Mouse (Mus musculus) liver, embryonic 12.5 days (tissue): Measurements from ENCODE around the gene Zcchc4. TPM values are rescaled to one million over a fixed set of nuclear protein-coding genes. Genes with fewer than 3 reads are reported as not detected.
"Not testable (repeated sequence)": the region's sequence is repeated elsewhere in the genome, so short reads cannot be mapped to it uniquely, and the experiment has no call there.

Experiments used
- ATAC-seq: fragments of 200-750 bp; cut with Nextera tagmentation; 2 replicates; pipeline ENCODE4 v1.8.0; 2017; ENCODE audit warnings: moderate number of reproducible peaks, mild to moderate bottlenecking, moderate library complexity
- H3K27ac ChIP-seq: fragments of 300-500 bp; sonication (generic); 2 replicates; pipeline ENCODE4 v1.5.1; 2016; ENCODE audit warnings: mild to moderate bottlenecking
- H3K27me3 ChIP-seq: fragments of 300-500 bp; sonication (generic); replicated peaks from 2 replicates; pipeline ENCODE4 v1.6.1; 2016; ENCODE audit warnings: mild to moderate bottlenecking, moderate library complexity
- H3K36me3 ChIP-seq: fragments of 300-500 bp; sonication (generic); 2 replicates; pipeline ENCODE4 v1.6.1; 2016; ENCODE audit warnings: mild to moderate bottlenecking, moderate library complexity
- H3K4me1 ChIP-seq: fragments of 300-500 bp; sonication (generic); 2 replicates; pipeline ENCODE4 v1.6.1; 2016
- H3K4me2 ChIP-seq: fragments of 300-500 bp; sonication (generic); 2 replicates; pipeline ENCODE4 v1.6.1; 2016; ENCODE audit warnings: mild to moderate bottlenecking, moderate library complexity
- H3K4me3 ChIP-seq: fragments of 300-500 bp; sonication (generic); 2 replicates; pipeline ENCODE4 v1.5.1; 2016; ENCODE audit warnings: mild to moderate bottlenecking, moderate library complexity
- H3K9ac ChIP-seq: fragments of 300-500 bp; sonication (generic); 2 replicates; pipeline ENCODE4 v1.6.1; 2016; ENCODE audit warnings: mild to moderate bottlenecking, moderate library complexity
- H3K9me3 ChIP-seq: fragments of 300-500 bp; sonication (generic); replicated peaks from 2 replicates; pipeline ENCODE4 v1.6.1; 2016; ENCODE audit warnings: mild to moderate bottlenecking, moderate library complexity
- WGBS: fragments of 180-500 bp; shearing (Covaris S2); methylation state at CpG from one replicate; pipeline ENCODE4 v1.1.7; 2016; ENCODE audit not compliant: insufficient replicate concordance; 5-methylcytosine and 5-hydroxymethylcytosine counted together
- polyA plus RNA-seq: library from polyadenylated mRNA; unstranded; fragments of >200 nt; fragmentation: Nextera tagmentation; extraction: Ambion mirVana; gene quantifications from 2 replicates; pipeline ENCODE4 v1.2.1, GENCODE M21; 2016

The Zcchc4 gene
- polyA plus RNA-seq, 1 experiment from 2014 or later: 11.9 TPM

- H3K27me3 ChIP-seq: no peaks in the 10 kb centered on the region
- no peaks in the 10 kb centered on the region for H3K9me3 ChIP-seq
- H3K27ac ChIP-seq: no peak overlapping the region
- no peak overlapping the region for H3K4me2 ChIP-seq
- H3K4me3 ChIP-seq: no peak overlapping the region
- H3K36me3 ChIP-seq: peaks cover 46% of the 10 kb centered on the region
- ATAC-seq: no peak
- no peak overlapping the region for H3K9ac ChIP-seq
- no peaks in the 10 kb centered on the region for H3K4me1 ChIP-seq
- 84% methylated on average over 6 of the region's 6 CpGs for WGBS
Measured at GRCm38 (mm10) chr5:52755989-52756388, 19.2 kb upstream of the Zcchc4 start.

GRCm38 (mm10) chr5:52762586-52762985 is 12.6 kb upstream of the Zcchc4 start:
- no peaks in the 10 kb centered on the region for H3K9me3 ChIP-seq
- no peak overlapping the region for H3K4me2 ChIP-seq
- 89% methylated on average over 7 of the region's 7 CpGs for WGBS
- H3K4me3 ChIP-seq: no peak overlapping the region
- H3K4me1 ChIP-seq: no peaks in the 10 kb centered on the region
- peaks cover 44% of the 10 kb centered on the region for H3K36me3 ChIP-seq
- no peak for ATAC-seq
- H3K9ac ChIP-seq: no peak overlapping the region
- H3K27me3 ChIP-seq: no peaks in the 10 kb centered on the region
- H3K27ac ChIP-seq: no peak overlapping the region

- peaks cover 13% of the 10 kb centered on the region for H3K36me3 ChIP-seq
- H3K27me3 ChIP-seq: no peaks in the 10 kb centered on the region
- no peak overlapping the region for H3K9ac ChIP-seq
- H3K4me1 ChIP-seq: peaks cover 30% of the 10 kb centered on the region
- H3K9me3 ChIP-seq: no peaks in the 10 kb centered on the region
- no peak for ATAC-seq
- H3K4me2 ChIP-seq: no peak overlapping the region
- WGBS: 81% methylated on average over 5 of the region's 5 CpGs
- no peak overlapping the region for H3K4me3 ChIP-seq
- no peak overlapping the region for H3K27ac ChIP-seq
Measured at GRCm38 (mm10) chr5:52774267-52774666, 942 bp upstream of the Zcchc4 start.

- H3K4me1 ChIP-seq: peaks cover 30% of the 10 kb centered on the region
- peak overlapping the region; percentile 82 for H3K27ac ChIP-seq
- not testable (repeated sequence) for H3K27me3 ChIP-seq, H3K4me3 ChIP-seq, H3K36me3 ChIP-seq, H3K9ac ChIP-seq, H3K9me3 ChIP-seq
- ATAC-seq: peak; percentile 96
- peak overlapping the region; percentile 36 for H3K4me2 ChIP-seq
- 65% methylated on average over 8 of the region's 8 CpGs for WGBS
Measured at GRCm38 (mm10) chr5:52776466-52777354, 1.5 kb downstream of the Zcchc4 start.

GRCm38 (mm10) chr5:52782523-52783250 is 7.5 kb downstream of the Zcchc4 start:
- no peaks in the 10 kb centered on the region for H3K9me3 ChIP-seq
- peak overlapping the region; percentile 81 for H3K27ac ChIP-seq
- peak overlapping the region; percentile 94 for H3K4me3 ChIP-seq
- ATAC-seq: peak; percentile 92
- no peaks in the 10 kb centered on the region for H3K27me3 ChIP-seq
- peak overlapping the region; percentile 85 for H3K9ac ChIP-seq
- H3K4me2 ChIP-seq: peak overlapping the region; percentile 71
- peaks cover 20% of the 10 kb centered on the region for H3K36me3 ChIP-seq
- H3K4me1 ChIP-seq: peaks cover 23% of the 10 kb centered on the region
- 4% methylated on average over 37 of the region's 37 CpGs for WGBS

- Histone ChIP-seq H3K27me3 (no peaks in the 10 kb centered on the region), H3K9ac (peak overlapping the region; percentile 85), H3K4me1 (peaks cover 23% of the 10 kb centered on the region), H3K4me2 (peak overlapping the region; percentile 71), H3K36me3 (peaks cover 24% of the 10 kb centered on the region), H3K9me3 (no peaks in the 10 kb centered on the region), H3K4me3 (peak overlapping the region; percentile 94), H3K27ac (peak overlapping the region; percentile 81)
- ATAC-seq: peak; percentile 70
- WGBS: under 1% methylated on average over 9 of the region's 9 CpGs
Measured at GRCm38 (mm10) chr5:52783251-52783620, 8.0 kb downstream of the Zcchc4 start.

- peaks cover 23% of the 10 kb centered on the region for H3K4me1 ChIP-seq
- ATAC-seq: no peak
- H3K27me3 ChIP-seq: no peaks in the 10 kb centered on the region
- peak overlapping the region; percentile 94; the same call in 1 of the 2 replicates for H3K4me3 ChIP-seq
- peaks cover 31% of the 10 kb centered on the region for H3K36me3 ChIP-seq
- no peak overlapping the region for H3K27ac ChIP-seq
- H3K9ac ChIP-seq: no peak overlapping the region
- H3K9me3 ChIP-seq: no peaks in the 10 kb centered on the region
- 79% methylated on average over 2 of the region's 2 CpGs for WGBS
- peak overlapping the region; percentile 71 for H3K4me2 ChIP-seq
Measured at GRCm38 (mm10) chr5:52783957-52784356, 8.7 kb downstream of the Zcchc4 start.

GRCm38 (mm10) chr5:52786556-52787322 is 11.5 kb downstream of the Zcchc4 start:
- WGBS: 58% methylated on average over 7 of the region's 7 CpGs
- Histone ChIP-seq H3K27ac (no peak overlapping the region), H3K9ac (no peak overlapping the region), H3K4me1 (peaks cover 23% of the 10 kb centered on the region), H3K27me3 (no peaks in the 10 kb centered on the region), H3K4me2 (no peak overlapping the region), H3K9me3 (no peaks in the 10 kb centered on the region), H3K36me3 (peaks cover 43% of the 10 kb centered on the region), H3K4me3 (no peak overlapping the region)
- ATAC-seq: no peak

- H3K9me3 ChIP-seq: no peaks in the 10 kb centered on the region
- no peak for ATAC-seq
- H3K27me3 ChIP-seq: no peaks in the 10 kb centered on the region
- no peak overlapping the region for H3K4me3 ChIP-seq
- no peak overlapping the region for H3K9ac ChIP-seq
- no peak overlapping the region for H3K4me2 ChIP-seq
- 64% methylated on average over 9 of the region's 9 CpGs for WGBS
- H3K4me1 ChIP-seq: peaks cover 5% of the 10 kb centered on the region; the same call in 1 of the 2 replicates
- no peak overlapping the region for H3K27ac ChIP-seq
- peaks cover 47% of the 10 kb centered on the region for H3K36me3 ChIP-seq
Measured at GRCm38 (mm10) chr5:52793230-52793629, 18.0 kb downstream of the Zcchc4 start.

- Histone ChIP-seq H3K4me3 (no peak overlapping the region), H3K9ac (no peak overlapping the region), H3K27ac (no peak overlapping the region), H3K4me1 (peaks cover 5% of the 10 kb centered on the region; the same call in 1 of the 2 replicates), H3K36me3 (peaks cover 45% of the 10 kb centered on the region), H3K9me3 (no peaks in the 10 kb centered on the region), H3K4me2 (no peak overlapping the region), H3K27me3 (no peaks in the 10 kb centered on the region)
- 86% methylated on average over 9 of the region's 9 CpGs for WGBS
- no peak for ATAC-seq
Measured at GRCm38 (mm10) chr5:52794109-52794508, 18.9 kb downstream of the Zcchc4 start.

GRCm38 (mm10) chr5:52799274-52799985 is 24.2 kb downstream of the Zcchc4 start:
- H3K4me3 ChIP-seq: no peak overlapping the region
- no peak overlapping the region for H3K9ac ChIP-seq
- peaks cover 57% of the 10 kb centered on the region for H3K36me3 ChIP-seq
- ATAC-seq: no peak
- peaks cover 5% of the 10 kb centered on the region for H3K4me1 ChIP-seq
- no peaks in the 10 kb centered on the region for H3K9me3 ChIP-seq
- no peak overlapping the region for H3K4me2 ChIP-seq
- WGBS: 82% methylated on average over 12 of the region's 12 CpGs
- H3K27ac ChIP-seq: no peak overlapping the region
- no peaks in the 10 kb centered on the region for H3K27me3 ChIP-seq
